Mouse (Mus musculus) embryonic facial prominence, embryonic 10.5 days (tissue): ENCODE data around the gene Arhgap15. TPM values are rescaled to one million over a fixed set of nuclear protein-coding genes. Genes with fewer than 3 reads are reported as not detected.

ENCODE experiments used
- DNase-seq: peaks from one replicate; pipeline ENCODE4 v3.0.0-alpha.2; 2017; ENCODE audit warnings: low spot score
- H3K27ac ChIP-seq: fragments of 300-500 bp; sonication (generic); replicated peaks from 2 replicates; pipeline ENCODE4 v1.5.1; 2016; ENCODE audit warnings: mild to moderate bottlenecking
- H3K27me3 ChIP-seq: fragments of 300-500 bp; sonication (generic); replicated peaks from 2 replicates; pipeline ENCODE4 v1.6.1; 2016; ENCODE audit warnings: low read depth, mild to moderate bottlenecking; ENCODE audit not compliant: poor library complexity, severe bottlenecking
- H3K36me3 ChIP-seq: fragments of 300-500 bp; sonication (generic); replicated peaks from 2 replicates; pipeline ENCODE4 v1.6.1; 2016; ENCODE audit warnings: mild to moderate bottlenecking, moderate library complexity
- H3K4me1 ChIP-seq: fragments of 300-500 bp; sonication (generic); 2 replicates; pipeline ENCODE4 v1.6.1; 2016
- H3K4me3 ChIP-seq: fragments of 300-500 bp; sonication (generic); 2 replicates; pipeline ENCODE4 v1.5.1; 2016; ENCODE audit warnings: mild to moderate bottlenecking, moderate library complexity
- H3K9me3 ChIP-seq: fragments of 300-500 bp; sonication (generic); 2 replicates; pipeline ENCODE4 v1.6.1; 2016; ENCODE audit warnings: mild to moderate bottlenecking
- WGBS: fragments of 180-500 bp; shearing (Covaris S2); methylation state at CpG from one replicate; pipeline ENCODE4 v1.1.7; 2016; 5-methylcytosine and 5-hydroxymethylcytosine counted together
- polyA plus RNA-seq: library from polyadenylated mRNA; unstranded; fragments of >200 nt; fragmentation: Nextera tagmentation; extraction: Ambion mirVana; gene quantifications from 2 replicates; pipeline ENCODE4 v1.2.1, GENCODE M21; 2016

Gene Arhgap15
- polyA plus RNA-seq, 1 experiment from 2014 or later: 0.31 TPM

- no peaks in the 10 kb centered on the region for H3K9me3 ChIP-seq
- no peak overlapping the region for H3K27ac ChIP-seq
- no peak for DNase-seq
- 84% methylated on average over 4 of the region's 4 CpGs for WGBS
- H3K36me3 ChIP-seq: no peaks in the 10 kb centered on the region
- H3K27me3 ChIP-seq: no peaks in the 10 kb centered on the region
- no peaks in the 10 kb centered on the region for H3K4me1 ChIP-seq
- H3K4me3 ChIP-seq: no peak overlapping the region
Observed at GRCm38 (mm10) chr2:43968581-43968980, 220.0 kb downstream of the Arhgap15 start.

GRCm38 (mm10) chr2:43977732-43978131 is 229.1 kb downstream of the Arhgap15 start:
- no peak for DNase-seq
- H3K27ac ChIP-seq: no peak overlapping the region
- H3K4me3 ChIP-seq: no peak overlapping the region
- H3K4me1 ChIP-seq: no peaks in the 10 kb centered on the region
- H3K36me3 ChIP-seq: no peaks in the 10 kb centered on the region
- no peaks in the 10 kb centered on the region for H3K27me3 ChIP-seq
- H3K9me3 ChIP-seq: no peaks in the 10 kb centered on the region
- 90% methylated on average over 11 of the region's 11 CpGs for WGBS

- no peak overlapping the region for H3K27ac ChIP-seq
- no peak overlapping the region for H3K4me3 ChIP-seq
- no peaks in the 10 kb centered on the region for H3K27me3 ChIP-seq
- 79% methylated on average over 13 of the region's 13 CpGs for WGBS
- no peaks in the 10 kb centered on the region for H3K4me1 ChIP-seq
- no peaks in the 10 kb centered on the region for H3K36me3 ChIP-seq
- H3K9me3 ChIP-seq: no peaks in the 10 kb centered on the region
- no peak for DNase-seq
Observed at GRCm38 (mm10) chr2:43978177-43979013, 229.8 kb downstream of the Arhgap15 start.

- Histone ChIP-seq H3K4me1 (no peaks in the 10 kb centered on the region), H3K27me3 (no peaks in the 10 kb centered on the region), H3K36me3 (no peaks in the 10 kb centered on the region), H3K9me3 (no peaks in the 10 kb centered on the region), H3K27ac (no peak overlapping the region), H3K4me3 (no peak overlapping the region)
- WGBS: 86% methylated on average over 14 of the region's 14 CpGs
- no peak for DNase-seq
Observed at GRCm38 (mm10) chr2:43986066-43986465, 237.4 kb downstream of the Arhgap15 start.

GRCm38 (mm10) chr2:43987919-43988318 is 239.3 kb downstream of the Arhgap15 start:
- DNase-seq: no peak
- Histone ChIP-seq H3K4me3 (no peak overlapping the region), H3K9me3 (no peaks in the 10 kb centered on the region), H3K4me1 (no peaks in the 10 kb centered on the region), H3K27me3 (no peaks in the 10 kb centered on the region), H3K36me3 (no peaks in the 10 kb centered on the region), H3K27ac (no peak overlapping the region)
- 68% methylated on average over 3 of the region's 3 CpGs for WGBS

GRCm38 (mm10) chr2:43989850-43990249 is 241.2 kb downstream of the Arhgap15 start:
- DNase-seq: no peak
- Histone ChIP-seq H3K4me1 (no peaks in the 10 kb centered on the region), H3K4me3 (no peak overlapping the region), H3K9me3 (no peaks in the 10 kb centered on the region), H3K36me3 (no peaks in the 10 kb centered on the region), H3K27me3 (no peaks in the 10 kb centered on the region), H3K27ac (no peak overlapping the region)
- WGBS: 66% methylated on average over 5 of the region's 5 CpGs

- Histone ChIP-seq H3K9me3 (no peaks in the 10 kb centered on the region), H3K27ac (no peak overlapping the region), H3K4me1 (no peaks in the 10 kb centered on the region), H3K36me3 (no peaks in the 10 kb centered on the region), H3K4me3 (no peak overlapping the region), H3K27me3 (no peaks in the 10 kb centered on the region)
- no peak for DNase-seq
- 89% methylated on average over 7 of the region's 7 CpGs for WGBS
Observed at GRCm38 (mm10) chr2:43992510-43992909, 243.9 kb downstream of the Arhgap15 start.

- Histone ChIP-seq H3K9me3 (no peaks in the 10 kb centered on the region), H3K27me3 (no peaks in the 10 kb centered on the region), H3K4me1 (no peaks in the 10 kb centered on the region), H3K4me3 (no peak overlapping the region), H3K36me3 (no peaks in the 10 kb centered on the region), H3K27ac (no peak overlapping the region)
- WGBS: 88% methylated on average over 1 of the region's 1 CpGs
- no peak for DNase-seq
Observed at GRCm38 (mm10) chr2:44002454-44002853, 253.8 kb downstream of the Arhgap15 start.

- no peak overlapping the region for H3K27ac ChIP-seq
- H3K27me3 ChIP-seq: no peaks in the 10 kb centered on the region
- H3K9me3 ChIP-seq: no peaks in the 10 kb centered on the region
- no peak for DNase-seq
- no peaks in the 10 kb centered on the region for H3K4me1 ChIP-seq
- H3K4me3 ChIP-seq: no peak overlapping the region
- WGBS: 79% methylated on average over 1 of the region's 1 CpGs
- no peaks in the 10 kb centered on the region for H3K36me3 ChIP-seq
Observed at GRCm38 (mm10) chr2:44010249-44010648, 261.6 kb downstream of the Arhgap15 start.

GRCm38 (mm10) chr2:44013388-44013787 is 264.8 kb downstream of the Arhgap15 start:
- Histone ChIP-seq H3K36me3 (no peaks in the 10 kb centered on the region), H3K9me3 (no peaks in the 10 kb centered on the region), H3K27ac (no peak overlapping the region), H3K4me1 (no peaks in the 10 kb centered on the region), H3K4me3 (no peak overlapping the region), H3K27me3 (no peaks in the 10 kb centered on the region)
- WGBS: 93% methylated on average over 5 of the region's 5 CpGs
- DNase-seq: no peak

- Histone ChIP-seq H3K27ac (no peak overlapping the region), H3K27me3 (no peaks in the 10 kb centered on the region), H3K4me1 (no peaks in the 10 kb centered on the region), H3K9me3 (no peaks in the 10 kb centered on the region), H3K36me3 (no peaks in the 10 kb centered on the region), H3K4me3 (no peak overlapping the region)
- no peak for DNase-seq
- 81% methylated on average over 3 of the region's 3 CpGs for WGBS
Observed at GRCm38 (mm10) chr2:44016720-44017119, 268.1 kb downstream of the Arhgap15 start.

- Histone ChIP-seq H3K4me1 (no peaks in the 10 kb centered on the region), H3K27ac (no peak overlapping the region), H3K36me3 (no peaks in the 10 kb centered on the region), H3K9me3 (no peaks in the 10 kb centered on the region), H3K4me3 (no peak overlapping the region), H3K27me3 (no peaks in the 10 kb centered on the region)
- DNase-seq: no peak
- WGBS: 90% methylated on average over 14 of the region's 14 CpGs
Observed at GRCm38 (mm10) chr2:44017405-44018026, 268.9 kb downstream of the Arhgap15 start.

- H3K4me1 ChIP-seq: no peaks in the 10 kb centered on the region
- no peaks in the 10 kb centered on the region for H3K27me3 ChIP-seq
- no peak for DNase-seq
- WGBS: 84% methylated on average over 10 of the region's 10 CpGs
- no peak overlapping the region for H3K27ac ChIP-seq
- H3K4me3 ChIP-seq: no peak overlapping the region
- no peaks in the 10 kb centered on the region for H3K9me3 ChIP-seq
- H3K36me3 ChIP-seq: no peaks in the 10 kb centered on the region
Observed at GRCm38 (mm10) chr2:44018033-44018432, 269.4 kb downstream of the Arhgap15 start.
